Mouse (Mus musculus) olfactory bulb, adult 2 months (tissue): ENCODE measurements around the gene Nme8. TPM values are rescaled to one million over a fixed set of nuclear protein-coding genes. Genes with fewer than 3 reads are reported as not detected.

Source experiments
- H3K27ac ChIP-seq: fragments of 200-500 bp; 2 replicates; pipeline ENCODE4 v1.5.1; 2012; ENCODE audit warnings: low read depth, low read length; ENCODE audit not compliant: insufficient read depth
- H3K4me1 ChIP-seq: fragments of 200-500 bp; 2 replicates; pipeline ENCODE4 v1.6.1; 2012; ENCODE audit warnings: low read length; ENCODE audit not compliant: control insufficient read depth, insufficient read depth
- H3K4me3 ChIP-seq: fragments of 200-500 bp; 2 replicates; pipeline ENCODE4 v1.5.1; 2012; ENCODE audit warnings: mild to moderate bottlenecking, low read depth, low read length, moderate library complexity; ENCODE audit not compliant: insufficient read depth
- CTCF ChIP-seq: fragments of 200-500 bp; IDR thresholded peaks from 2 replicates; pipeline ENCODE4 v1.5.1; 2012; ENCODE audit warnings: low read depth, mild to moderate bottlenecking, low read length, moderate library complexity; ENCODE audit not compliant: insufficient read depth
- POLR2A ChIP-seq: fragments of 200-500 bp; IDR thresholded peaks from 2 replicates; pipeline ENCODE4 v1.6.1; 2012; ENCODE audit warnings: mild to moderate bottlenecking, low read depth, low read length, moderate library complexity; ENCODE audit not compliant: insufficient read depth
- WGBS: fragments of 180-500 bp; shearing (Covaris S2); methylation state at CpG from one replicate; pipeline ENCODE4 v1.1.7; 2018; 5-methylcytosine and 5-hydroxymethylcytosine counted together
- polyA plus RNA-seq: library from polyadenylated mRNA; stranded (reverse); fragments of >200 nt; gene quantifications from 2 replicates; pipeline ENCODE4 v1.2.4, GENCODE M21; 2012; ENCODE audit warnings: low replicate concordance; ENCODE audit not compliant: missing spikeins, insufficient read depth, insufficient read length

Nme8 gene
- polyA plus RNA-seq, 1 experiment: not detected

GRCm38 (mm10) chr13:19652405-19652804, 45.2 kb downstream of the Nme8 start:
- H3K4me1 ChIP-seq: no peaks in the 10 kb centered on the region
- H3K4me3 ChIP-seq: no peak overlapping the region
- over 99% methylated on average over 2 of the region's 2 CpGs for WGBS
- no peak overlapping the region for H3K27ac ChIP-seq
- TF ChIP-seq POLR2A (no peak), CTCF (no peak)

DNA sequence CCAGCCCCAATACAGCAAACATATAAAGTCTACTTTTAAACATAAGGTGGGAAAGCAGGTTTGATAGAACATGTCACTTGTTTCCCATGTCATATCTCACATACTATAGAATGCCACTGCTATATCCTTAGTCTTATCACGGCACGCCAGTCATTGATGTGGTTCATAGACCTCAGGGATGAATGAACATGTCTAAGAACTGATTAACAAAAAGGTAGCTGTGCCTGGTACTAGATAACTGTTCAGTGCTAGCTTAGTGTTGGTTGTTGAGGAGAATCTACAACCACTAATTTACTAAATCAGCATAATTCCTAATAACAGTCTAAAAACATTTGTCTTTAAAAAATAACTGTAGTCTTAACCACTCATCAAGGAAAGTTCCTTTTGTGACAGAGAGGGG, 47.8 kb downstream of the Nme8 start:
- WGBS: 96% methylated on average over 2 of the region's 2 CpGs
- Histone ChIP-seq H3K27ac (no peak overlapping the region), H3K4me3 (no peak overlapping the region), H3K4me1 (no peaks in the 10 kb centered on the region)
- TF ChIP-seq POLR2A: no peak
- TF ChIP-seq CTCF: no peak

DNA sequence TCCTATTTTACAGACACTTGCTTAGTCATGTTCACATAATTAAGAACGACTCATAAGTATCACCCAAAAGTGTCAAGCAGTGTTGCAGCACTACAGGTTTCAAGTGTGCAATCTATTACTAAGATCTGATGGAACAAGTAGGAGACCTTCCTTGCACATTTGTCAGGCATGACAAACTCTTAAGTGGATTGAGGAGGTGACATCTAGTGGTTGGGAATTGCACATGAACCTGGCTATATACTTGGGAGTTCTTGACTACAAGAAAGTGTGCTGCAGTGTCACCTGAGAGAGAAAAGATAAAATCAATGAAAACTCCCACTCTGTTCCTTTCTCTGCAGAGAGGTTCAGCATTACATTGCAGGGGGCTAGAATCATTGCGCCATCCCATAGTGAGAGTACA, 53.4 kb downstream of the Nme8 start:
- whole genome bisulfite sequencing: 79% methylated on average over 2 of the region's 2 CpGs
- TF ChIP-seq CTCF (no peak), POLR2A (no peak)
- no peak overlapping the region for H3K4me3 ChIP-seq
- H3K4me1 ChIP-seq: no peaks in the 10 kb centered on the region
- no peak overlapping the region for H3K27ac ChIP-seq

DNA sequence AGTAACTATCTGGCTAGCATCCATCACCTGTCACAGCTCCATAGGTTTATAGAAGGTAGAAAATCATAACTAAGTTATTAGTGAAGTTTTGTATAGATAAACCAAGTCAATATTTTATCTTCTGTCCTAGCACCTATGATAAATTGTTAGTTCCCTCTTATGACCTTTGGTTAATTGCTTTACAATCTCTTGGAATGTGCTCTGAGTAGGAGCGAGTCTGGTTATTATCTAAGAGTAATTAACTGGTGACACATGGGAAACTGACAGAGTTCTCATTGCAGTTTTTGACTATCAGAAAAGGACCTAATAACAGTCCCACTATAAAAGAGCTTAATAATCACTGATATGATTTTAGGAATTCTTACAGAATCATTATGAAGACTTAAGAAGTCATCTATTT, 54.1 kb downstream of the Nme8 start:
- H3K27ac ChIP-seq: no peak overlapping the region
- H3K4me3 ChIP-seq: no peak overlapping the region
- no peaks in the 10 kb centered on the region for H3K4me1 ChIP-seq
- WGBS: 75% methylated on average over 1 of the region's 1 CpGs
- TF ChIP-seq CTCF (no peak), POLR2A (no peak)

DNA sequence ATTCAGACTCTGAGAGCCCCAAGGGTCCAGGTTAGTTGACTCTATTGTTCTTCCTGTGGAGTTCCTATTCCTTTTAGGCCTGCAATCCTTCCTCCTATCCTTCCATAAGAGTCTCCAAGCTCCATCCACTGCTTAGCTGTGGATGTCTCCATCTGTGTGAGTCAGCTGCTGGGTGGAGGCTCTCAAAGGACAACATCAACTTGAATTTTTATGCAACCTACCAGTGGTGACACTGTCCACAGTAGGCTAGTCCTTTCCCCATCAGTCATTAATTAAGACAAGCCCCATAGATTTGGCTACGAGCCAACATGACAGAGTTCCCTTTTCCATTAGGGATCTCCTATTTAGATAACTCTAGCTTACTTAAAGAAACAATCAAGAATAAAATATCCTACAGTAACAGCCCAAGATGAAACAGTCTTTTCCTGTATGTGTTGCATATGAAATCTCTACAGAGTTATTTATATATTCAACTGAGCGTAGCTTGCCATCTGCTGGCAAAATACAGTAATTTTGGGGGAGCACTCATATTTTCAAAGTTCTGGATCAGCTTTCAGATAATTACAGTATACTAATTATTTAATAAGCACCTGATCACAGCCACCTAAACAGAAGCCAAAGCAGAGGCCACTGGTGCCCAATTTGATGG, 57.3 kb downstream of the Nme8 start:
- no peak for TF ChIP-seq POLR2A
- no peak for TF ChIP-seq CTCF
- no peaks in the 10 kb centered on the region for H3K4me1 ChIP-seq
- H3K27ac ChIP-seq: no peak overlapping the region
- 58% methylated on average over 2 of the region's 2 CpGs for WGBS
- H3K4me3 ChIP-seq: no peak overlapping the region

GRCm38 (mm10) chr13:19636131-19636530, 61.5 kb downstream of the Nme8 start:
- Histone ChIP-seq H3K27ac (no peak overlapping the region), H3K4me1 (no peaks in the 10 kb centered on the region), H3K4me3 (no peak overlapping the region)
- TF ChIP-seq POLR2A: no peak
- TF ChIP-seq CTCF: no peak
- 68% methylated on average over 4 of the region's 4 CpGs for WGBS

DNA sequence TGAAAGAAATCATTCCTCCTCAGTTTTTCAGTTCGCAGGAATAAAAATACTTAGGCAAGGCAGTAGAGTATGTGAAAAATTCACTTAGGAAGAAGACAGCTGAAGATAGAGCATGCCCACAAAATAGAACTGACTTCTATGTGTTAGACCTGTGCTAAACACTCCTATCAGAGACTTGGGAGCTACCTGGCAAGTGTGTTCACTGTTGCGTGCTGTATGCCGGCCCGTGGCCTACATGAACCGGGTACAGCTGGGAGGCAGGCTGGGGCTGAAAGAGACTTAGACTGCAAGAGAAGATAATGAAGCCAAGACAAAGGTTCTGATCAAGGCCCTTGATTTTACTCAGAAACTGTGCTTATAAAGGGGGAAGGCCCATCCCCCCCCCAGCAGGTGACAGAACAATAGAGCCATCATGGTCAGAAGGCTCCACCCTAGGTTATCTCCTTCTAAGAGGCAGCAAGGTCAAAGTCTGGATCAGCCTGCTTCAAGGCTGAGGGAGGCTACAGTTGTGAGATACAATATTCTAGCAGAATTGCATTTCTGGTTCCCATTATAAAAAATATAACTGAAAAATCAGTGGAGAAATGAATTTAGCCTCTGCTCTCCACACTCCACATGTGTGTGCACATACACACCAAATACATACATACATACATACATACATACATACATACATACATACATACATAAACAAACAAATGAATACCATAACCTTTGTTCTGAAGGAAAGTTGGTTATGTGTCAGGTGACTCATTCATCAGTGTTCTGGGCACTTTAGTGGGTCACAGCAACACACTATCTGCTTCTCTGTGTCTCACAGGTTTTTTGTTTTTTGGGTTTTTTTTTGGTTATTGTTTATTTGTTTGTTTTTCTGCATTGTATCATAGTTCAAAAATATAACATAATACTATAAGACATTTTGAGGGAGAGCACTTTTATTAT, 66.6 kb downstream of the Nme8 start:
- TF ChIP-seq CTCF: no peak
- no peak for TF ChIP-seq POLR2A
- Histone ChIP-seq H3K27ac (no peak overlapping the region), H3K4me3 (no peak overlapping the region), H3K4me1 (no peaks in the 10 kb centered on the region)
- WGBS: 93% methylated on average over 5 of the region's 5 CpGs

DNA sequence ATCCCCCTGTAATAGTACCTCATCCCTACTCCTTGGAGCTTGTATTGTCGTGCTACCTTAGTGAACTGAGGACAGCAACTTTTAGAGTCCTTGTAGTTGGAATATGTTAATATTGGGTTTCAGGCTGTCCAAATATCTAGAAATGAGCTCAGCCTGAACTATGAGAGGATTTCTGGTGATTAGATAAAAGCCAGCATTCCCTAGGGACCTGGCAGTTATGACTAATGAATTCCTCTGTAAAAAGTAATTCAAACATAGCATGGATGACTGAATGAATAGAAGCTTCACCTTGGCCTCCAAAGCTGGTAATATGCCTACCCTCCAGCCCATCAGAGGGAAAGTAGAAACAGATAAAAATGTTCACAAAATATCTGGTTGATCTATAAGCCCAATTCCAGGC, 71.1 kb downstream of the Nme8 start:
- TF ChIP-seq POLR2A (no peak), CTCF (no peak)
- Histone ChIP-seq H3K27ac (no peak overlapping the region), H3K4me3 (no peak overlapping the region), H3K4me1 (peaks cover 11% of the 10 kb centered on the region)
- 93% methylated on average over 1 of the region's 1 CpGs for WGBS

DNA sequence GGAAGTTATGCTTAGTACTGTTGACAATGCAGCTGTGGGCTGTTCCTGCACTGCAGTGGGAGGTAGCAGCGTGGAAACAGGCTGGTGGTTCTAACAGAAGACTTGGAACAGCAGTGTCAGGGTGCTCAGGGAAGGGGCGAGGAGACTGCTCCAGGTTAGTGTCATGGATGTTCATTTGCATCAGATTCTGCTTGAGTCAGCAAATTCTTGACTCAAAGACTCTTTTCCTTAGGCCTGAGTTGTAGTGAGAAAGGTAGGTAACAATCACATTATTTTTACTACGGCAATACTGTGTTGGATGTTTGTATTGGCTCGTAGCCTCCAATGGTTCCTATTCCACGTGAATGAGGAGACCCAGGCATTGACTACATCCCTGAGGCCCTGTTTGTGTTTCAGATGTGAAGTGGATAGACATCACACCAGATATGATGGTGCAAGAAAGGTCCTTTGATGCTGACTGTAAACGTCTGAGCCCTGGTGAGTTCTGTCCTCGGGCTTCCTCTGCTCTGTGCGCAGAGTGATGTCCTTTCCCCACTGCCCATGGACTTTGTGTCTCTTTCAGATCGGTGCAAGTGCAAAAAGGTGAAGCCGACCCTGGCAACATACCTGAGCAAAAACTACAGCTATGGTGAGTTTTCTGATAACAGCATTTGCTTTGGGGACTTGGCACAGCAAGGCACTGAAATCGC, 72.8 kb downstream of the Nme8 start:
- no peak overlapping the region for H3K27ac ChIP-seq
- 85% methylated on average over 11 of the region's 11 CpGs for WGBS
- no peak for TF ChIP-seq CTCF
- TF ChIP-seq POLR2A: no peak
- no peak overlapping the region for H3K4me3 ChIP-seq
- H3K4me1 ChIP-seq: peaks cover 11% of the 10 kb centered on the region
